Mouse (Mus musculus) erythroblast, embryonic 14.5 days (primary cell): Measurements from ENCODE around the gene Iqgap3.

ENCODE experiments used
- GATA1 ChIP-seq: IDR thresholded peaks from 2 replicates; pipeline ENCODE4 v1.6.1; 2012; ENCODE audit warnings: low read length, inconsistent platforms, mixed read lengths
- TAL1 ChIP-seq: IDR thresholded peaks from 3 replicates; pipeline ENCODE4 v1.6.1; 2012; ENCODE audit warnings: low read length, inconsistent platforms, mixed read lengths

- no peak for TF ChIP-seq GATA1
- no peak for TF ChIP-seq TAL1
Measured at GRCm38 (mm10) chr3:88160856-88161255, 79.1 kb downstream of the Iqgap3 start.
